Mouse (Mus musculus) adrenal gland, postnatal 25 days (tissue): ENCODE data around the gene Kras. TPM values are rescaled to one million over a fixed set of nuclear protein-coding genes. Genes with fewer than 3 reads are reported as not detected.

ENCODE experiments used
- DNase-seq: peaks from one replicate; pipeline ENCODE4 v3.0.0; 2021; ENCODE audit warnings: mixed read lengths
- total RNA-seq: library from RNA; stranded (reverse); gene quantifications from 2 replicates; pipeline ENCODE4 v1.2.3, GENCODE M21; 2021

Gene Kras
- total RNA-seq, 1 experiment from 2014 or later: 33.8 TPM

DNA sequence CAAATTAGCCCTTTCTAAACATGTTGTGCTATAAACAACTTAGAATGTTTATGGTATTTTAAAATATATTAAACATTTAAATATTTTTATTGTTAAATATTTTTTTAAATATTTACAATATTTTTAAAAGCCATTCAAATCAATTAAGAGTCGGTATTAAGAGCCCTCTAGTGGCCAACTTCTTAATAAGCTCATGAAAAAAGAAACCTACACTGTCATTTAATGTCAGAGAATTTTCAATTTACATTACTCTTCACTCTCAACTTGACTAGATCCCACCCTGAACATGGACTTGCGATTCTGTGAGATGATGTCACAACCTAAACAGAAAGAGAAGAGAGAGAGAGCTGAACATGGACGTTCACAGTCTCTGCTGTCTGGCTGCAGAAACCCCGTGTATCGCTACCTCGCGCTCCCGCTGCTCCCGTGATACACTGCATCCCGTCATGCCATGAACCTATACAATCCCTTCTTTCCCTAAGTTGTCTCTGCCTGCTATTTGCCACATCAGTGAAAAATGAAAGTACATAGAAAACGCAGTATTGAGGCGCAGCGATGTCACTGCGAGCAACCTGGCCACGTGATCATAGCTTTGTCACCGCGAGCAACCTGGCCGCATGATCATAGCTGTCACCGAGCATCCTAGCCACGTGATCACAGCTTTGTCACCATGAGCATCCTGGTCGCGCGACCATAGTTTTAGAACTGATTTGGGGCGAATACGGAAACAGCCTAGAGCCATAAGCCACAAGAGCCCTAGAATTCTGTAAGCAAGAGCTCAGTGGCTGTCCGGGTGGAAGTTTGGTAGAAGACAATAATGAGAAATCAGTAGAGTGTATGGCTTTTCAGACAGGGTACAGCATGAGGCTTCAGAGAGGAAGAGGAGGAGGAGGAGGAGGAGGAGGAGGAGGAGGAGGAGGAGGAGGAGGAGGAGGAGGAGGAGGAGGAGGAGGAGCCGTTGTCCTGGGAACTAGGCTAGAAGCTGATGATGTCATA is 62.6 kb downstream of the Kras start:
- no peak for DNase-seq

DNA sequence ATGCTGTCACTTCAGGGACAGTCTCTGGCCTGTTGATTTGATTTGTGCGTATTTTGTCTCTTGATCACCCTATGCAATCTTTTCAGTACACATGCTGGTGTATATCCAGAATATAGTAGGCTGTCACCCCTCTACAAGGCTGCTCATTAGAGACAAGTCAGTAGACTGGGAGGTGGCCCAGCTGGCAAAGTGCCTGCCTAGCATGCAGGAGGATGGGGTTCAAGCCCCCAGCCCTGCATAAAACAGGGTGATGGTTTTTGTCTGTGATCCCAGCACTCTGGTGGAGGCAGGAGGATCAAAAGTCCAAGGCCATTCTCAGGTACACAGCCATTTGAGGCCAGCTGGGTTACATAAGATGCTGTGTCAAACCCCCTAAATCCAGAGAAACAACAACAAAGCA is 63.9 kb downstream of the Kras start:
- DNase-seq: no peak

DNA sequence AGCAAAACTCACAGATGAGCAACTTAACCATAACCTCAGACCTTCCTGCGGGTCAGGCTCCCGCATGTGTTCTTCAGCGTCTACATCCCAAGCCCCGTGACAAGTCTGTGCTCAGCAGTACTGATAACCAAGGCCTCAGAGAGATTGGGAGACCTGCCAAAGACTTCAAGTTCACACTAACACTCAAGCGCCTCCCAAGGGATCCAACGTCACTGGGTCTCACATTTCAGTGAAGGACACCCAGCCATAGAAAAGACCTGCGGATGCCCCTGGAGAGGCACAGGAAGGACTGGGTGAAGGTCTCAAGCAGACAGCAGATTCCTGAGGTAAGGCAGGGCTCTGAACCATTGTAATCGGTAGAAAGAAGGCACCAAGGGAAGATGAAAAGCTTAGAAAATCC is 68.0 kb downstream of the Kras start:
- DNase-seq: peak; percentile 32

DNA sequence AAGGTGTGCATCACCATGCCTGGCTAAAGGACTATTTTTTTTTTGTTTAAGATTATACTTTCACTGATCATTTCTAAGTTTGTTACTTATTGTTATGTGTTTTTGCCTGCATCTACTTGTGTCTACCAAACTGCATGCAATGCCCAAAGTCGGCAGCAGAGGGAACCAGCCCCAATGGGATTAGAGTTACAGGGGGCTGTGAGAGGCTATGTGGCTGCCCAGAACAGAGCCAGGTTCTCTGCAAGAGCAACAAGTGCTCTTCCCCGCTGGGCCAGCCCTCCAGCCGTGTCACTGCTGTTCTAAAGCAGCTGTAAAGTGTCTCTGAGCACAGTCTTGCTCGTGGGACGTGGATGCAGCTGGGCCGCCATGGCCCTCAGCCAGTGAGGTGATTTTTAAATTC is 70.4 kb downstream of the Kras start:
- DNase-seq: peak; percentile 63

DNA sequence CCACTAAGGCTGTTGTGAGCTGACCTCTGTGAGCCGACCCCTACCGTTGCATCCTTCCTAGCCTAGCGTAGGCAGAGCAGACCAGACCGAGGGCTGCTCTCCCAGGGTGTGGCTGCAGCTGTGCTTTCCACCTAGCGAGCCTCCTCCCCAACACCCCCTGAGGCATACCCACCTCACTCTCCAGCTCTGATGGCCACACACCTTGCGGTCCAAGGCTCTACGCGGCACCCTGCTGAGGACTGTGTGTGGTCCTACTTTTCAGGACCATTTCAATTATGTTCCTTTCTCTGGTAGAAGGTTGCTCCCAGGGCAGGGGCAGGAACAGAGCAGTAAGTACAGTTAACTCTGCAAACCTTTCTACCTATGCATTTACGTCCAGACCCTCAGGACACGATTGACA is 73.6 kb downstream of the Kras start:
- no peak for DNase-seq

DNA sequence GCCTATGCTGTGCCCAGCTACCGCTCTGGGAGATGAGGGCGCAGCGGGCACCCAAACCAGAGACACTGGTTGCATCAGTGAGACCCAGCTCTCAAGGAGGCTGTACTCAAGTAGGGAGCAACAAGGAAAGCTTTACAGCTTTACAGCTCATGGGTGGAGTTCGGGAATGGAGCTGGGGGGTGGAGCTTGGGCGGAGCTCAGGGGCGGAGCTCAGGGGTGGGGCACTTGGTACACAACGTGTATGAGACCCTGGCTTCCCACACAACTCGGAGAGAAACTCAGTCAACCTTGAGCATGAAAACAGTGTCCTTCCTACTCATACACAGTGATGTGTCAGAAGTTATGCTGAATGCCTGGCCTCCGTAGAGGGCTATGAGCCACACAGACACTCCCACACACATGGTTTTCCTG is 74.5 kb downstream of the Kras start:
- peak; percentile 70 for DNase-seq

DNA sequence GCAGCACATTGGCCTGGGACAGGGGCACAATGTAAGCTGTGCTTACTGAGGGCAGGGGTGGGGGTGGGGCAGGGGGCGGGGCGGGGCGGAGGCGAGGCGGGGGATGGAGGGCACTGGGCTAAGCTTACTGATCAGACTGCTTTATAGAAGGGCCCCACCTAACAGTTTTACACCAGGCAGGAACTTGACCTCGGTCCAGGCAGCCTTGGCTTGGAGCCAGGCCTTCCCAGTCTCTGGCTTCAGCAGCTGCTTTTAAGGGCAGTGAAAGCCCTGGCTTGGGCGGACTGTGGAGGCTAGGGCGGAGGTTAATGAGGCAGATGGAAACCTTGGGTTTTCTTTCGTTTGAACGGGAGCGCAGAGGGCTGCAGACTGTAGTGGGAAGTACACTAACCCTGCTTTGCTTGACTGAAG is 76.3 kb downstream of the Kras start:
- peak; percentile 91 for DNase-seq

DNA sequence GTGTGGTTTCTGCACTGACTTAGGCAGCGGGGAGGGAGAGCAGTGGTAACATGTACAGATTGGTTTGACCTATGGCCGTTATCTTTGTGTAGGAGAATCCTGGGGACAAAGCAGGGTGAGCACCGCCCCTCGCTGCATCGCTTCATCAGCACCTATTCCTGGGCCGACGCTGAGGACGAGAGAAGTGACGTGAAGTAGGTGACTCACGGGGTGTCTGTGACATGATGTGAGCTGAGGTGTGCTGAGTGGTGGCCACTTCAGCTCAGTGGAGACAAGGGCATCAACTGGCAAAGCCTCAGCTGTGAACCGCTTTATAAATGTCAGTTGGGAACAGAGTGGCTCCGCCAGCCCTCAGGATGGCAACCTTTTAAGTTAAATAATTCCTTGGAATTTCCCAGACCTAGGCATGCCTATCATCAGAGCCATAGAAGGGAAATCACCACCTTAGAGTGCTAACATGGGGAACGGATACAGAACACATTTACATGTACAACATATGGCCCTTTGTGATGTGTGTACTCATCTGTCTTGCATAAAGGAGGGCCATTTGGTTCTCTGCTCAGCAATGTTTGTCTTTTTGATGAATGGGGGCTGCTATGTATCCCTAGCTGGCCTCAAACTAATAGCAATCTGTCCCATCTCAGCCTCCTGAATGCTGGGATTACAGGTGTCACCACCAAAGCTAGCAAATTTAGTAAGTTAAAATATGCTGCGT is 78.0 kb downstream of the Kras start:
- DNase-seq: no peak

Other genes starting within 250 kb of the Kras start
- gene Bcat1, start 174.1 kb downstream of the Kras start, total RNA-seq: 13.4 and 15.8 TPM in 2 replicates
- 2.4 and 4.9 TPM in 2 replicates for gene Lrmp, start 134.6 kb downstream of the Kras start, total RNA-seq
- gene Casc1, start 39.2 kb downstream of the Kras start, total RNA-seq: 0.33 and 0.64 TPM in 2 replicates
- gene Etfrf1, start 39.1 kb downstream of the Kras start, total RNA-seq: 145 and 147 TPM in 2 replicates